Mouse (Mus musculus) C2C12 (cell line): Measurements from ENCODE around the gene Lce1e. TPM values are rescaled to one million over a fixed set of nuclear protein-coding genes. Genes with fewer than 3 reads are reported as not detected.
A peak's percentile ranks its signal among the peaks of the same experiment; 100 is the strongest.

Source experiments
- H3K27me3 ChIP-seq: one replicate; pipeline ENCODE4 v1.6.1; 2011; ENCODE audit not compliant: control insufficient read depth, insufficient read depth, insufficient read length
- H3K36me3 ChIP-seq: one replicate; pipeline ENCODE4 v1.6.1; 2011; ENCODE audit not compliant: control insufficient read depth, insufficient read depth
- H3K4me3 ChIP-seq: one replicate; pipeline ENCODE4 v1.5.1; 2011; ENCODE audit warnings: mild to moderate bottlenecking, control low read depth; ENCODE audit not compliant: poor library complexity, insufficient read depth, severe bottlenecking
- H3K79me2 ChIP-seq: one replicate; pipeline ENCODE4 v1.6.1; 2011; ENCODE audit not compliant: control insufficient read depth, insufficient read depth
- H3K79me3 ChIP-seq: one replicate; pipeline ENCODE4 v1.6.1; 2011; ENCODE audit warnings: low read depth, control low read depth
- H3ac ChIP-seq: one replicate; pipeline ENCODE3; 2011; ENCODE audit warnings: low read depth; ENCODE audit not compliant: control insufficient read depth, insufficient read length
- CEBPB ChIP-seq: IDR thresholded peaks from one replicate; pipeline ENCODE4 v1.6.1; 2011; ENCODE audit warnings: low read depth, mild to moderate bottlenecking, control low read depth, moderate library complexity
- CTCF ChIP-seq: IDR thresholded peaks from one replicate; pipeline ENCODE4 v1.5.1; 2011; ENCODE audit not compliant: control insufficient read depth, insufficient read depth, insufficient read length
- FOSL1 ChIP-seq: IDR thresholded peaks from one replicate; pipeline ENCODE4 v1.8.0; 2011; ENCODE audit warnings: mild to moderate bottlenecking, low read length; ENCODE audit not compliant: poor library complexity, insufficient read depth, severe bottlenecking
- MAX ChIP-seq: IDR thresholded peaks from one replicate; pipeline ENCODE4 v1.6.1; 2011; ENCODE audit warnings: mild to moderate bottlenecking, control low read depth
- MYOD1 ChIP-seq: IDR thresholded peaks from one replicate; pipeline ENCODE4 v1.6.1; 2011; ENCODE audit warnings: low read depth; ENCODE audit not compliant: control insufficient read depth, insufficient read length
- MYOG ChIP-seq: IDR thresholded peaks from one replicate; pipeline ENCODE4 v1.6.1; 2011; ENCODE audit not compliant: control insufficient read depth, insufficient read length; ENCODE audit errors: extremely low read depth
- USF1 ChIP-seq: IDR thresholded peaks from one replicate; pipeline ENCODE4 v1.6.1; 2011; ENCODE audit warnings: low read depth, mild to moderate bottlenecking, control low read depth, moderate library complexity
- long read RNA-seq, 2 experiments: library from polyadenylated mRNA; unstranded; transcript quantifications; one replicate each; pipeline ENCODE4 v2.0.0; 2019 to 2020
- polyA plus RNA-seq: library from polyadenylated mRNA; unstranded; fragments of >200 nt; fragmentation: generic; extraction: Trizol; gene quantifications from one replicate; pipeline ENCODE4 v1.2.1, GENCODE M21; 2012; ENCODE audit warnings: missing spikeins

Lce1e gene
- polyA plus RNA-seq: not detected
- long read RNA-seq, experiment 1: 0 reads
- long read RNA-seq, experiment 2: 0 reads

DNA sequence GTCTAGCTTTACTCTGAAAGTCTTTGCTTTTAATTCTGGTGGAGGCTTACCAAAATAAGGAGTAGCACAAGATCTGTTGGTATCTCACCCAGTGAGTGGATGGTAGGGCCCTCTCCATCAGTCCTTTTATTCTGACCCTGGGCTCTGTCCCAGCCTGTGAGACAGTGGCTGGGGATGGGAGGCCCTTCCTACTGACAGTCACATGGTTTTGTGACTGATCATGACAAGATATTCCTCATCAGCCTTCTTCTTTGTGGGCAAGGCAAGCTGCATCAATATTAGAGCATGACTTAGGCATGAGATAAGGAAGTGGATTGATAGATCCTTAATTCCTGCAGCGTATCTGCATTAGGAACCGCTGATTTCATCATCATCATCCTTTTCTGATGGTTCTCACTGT lies at the start of gene Lce1e:
Lce1e (minus strand) TSS at position 101 of the 400 bp plus-strand sequence.
- no peak within 1 kb of the TSS for H3K4me3 ChIP-seq
- no peak within 1 kb of the TSS for H3ac ChIP-seq
- no peak for TF ChIP-seq MAX
- no peak for TF ChIP-seq MYOD1
- TF ChIP-seq CTCF: no peak
- H3K36me3 ChIP-seq: no peaks in the 10 kb centered on the region
- no peaks in the 10 kb centered on the region for H3K27me3 ChIP-seq
- no peaks in the 10 kb centered on the region for H3K79me2 ChIP-seq
- H3K79me3 ChIP-seq: no peaks in the 10 kb centered on the region

DNA sequence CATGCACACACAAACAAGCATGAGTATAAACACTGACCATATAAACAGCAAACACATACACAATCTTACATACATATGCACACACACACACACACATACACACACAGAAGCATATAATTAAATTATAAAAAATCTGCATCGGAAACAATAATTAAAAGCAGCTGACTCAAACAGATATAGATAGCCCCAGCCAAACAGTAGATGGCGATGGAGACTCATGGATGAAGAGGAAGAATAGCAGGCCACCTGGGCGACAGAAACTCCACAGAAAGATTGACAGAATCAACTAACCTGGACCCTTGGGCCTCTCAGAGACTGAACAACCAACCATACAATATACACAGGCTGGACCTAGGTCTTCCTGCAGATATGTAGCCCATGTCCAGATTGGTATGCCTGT lies 44.3 kb upstream of the Lce1e start:
- Histone ChIP-seq H3ac (no peak overlapping the region), H3K79me3 (no peaks in the 10 kb centered on the region), H3K79me2 (no peaks in the 10 kb centered on the region), H3K4me3 (no peak overlapping the region), H3K27me3 (no peaks in the 10 kb centered on the region), H3K36me3 (no peaks in the 10 kb centered on the region)
- TF ChIP-seq FOSL1: no peak
- TF ChIP-seq MYOD1: no peak
- no peak for TF ChIP-seq CTCF
- TF ChIP-seq USF1: no peak
- TF ChIP-seq CEBPB: no peak
- no peak for TF ChIP-seq MAX
- TF ChIP-seq MYOG: no peak

DNA sequence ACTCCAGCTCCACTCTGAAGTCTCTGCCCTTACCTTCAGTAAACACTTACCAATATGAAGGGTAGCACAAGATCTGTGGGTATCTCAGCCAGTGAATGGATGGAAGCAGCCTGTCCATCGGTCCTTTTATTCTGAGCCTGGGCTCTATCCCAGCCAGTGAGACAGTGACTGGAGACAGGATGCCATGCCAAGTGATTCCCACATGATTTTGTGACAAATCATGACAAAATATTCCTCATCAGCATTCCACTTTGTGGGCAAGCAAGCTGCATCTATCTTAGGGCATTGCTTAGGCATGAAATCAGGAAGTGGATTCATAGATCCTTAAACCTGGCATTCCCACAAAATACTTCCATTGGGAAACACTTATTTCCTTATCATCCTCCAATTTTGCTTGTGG lies 43.4 kb upstream of the Lce1e start, which contains the start of gene Lce1g:
Lce1g (minus strand) TSS at position 101 of the 400 bp plus-strand sequence.
- H3K36me3 ChIP-seq: no peaks in the 10 kb centered on the region
- no peaks in the 10 kb centered on the region for H3K27me3 ChIP-seq
- no peak for TF ChIP-seq CEBPB

DNA sequence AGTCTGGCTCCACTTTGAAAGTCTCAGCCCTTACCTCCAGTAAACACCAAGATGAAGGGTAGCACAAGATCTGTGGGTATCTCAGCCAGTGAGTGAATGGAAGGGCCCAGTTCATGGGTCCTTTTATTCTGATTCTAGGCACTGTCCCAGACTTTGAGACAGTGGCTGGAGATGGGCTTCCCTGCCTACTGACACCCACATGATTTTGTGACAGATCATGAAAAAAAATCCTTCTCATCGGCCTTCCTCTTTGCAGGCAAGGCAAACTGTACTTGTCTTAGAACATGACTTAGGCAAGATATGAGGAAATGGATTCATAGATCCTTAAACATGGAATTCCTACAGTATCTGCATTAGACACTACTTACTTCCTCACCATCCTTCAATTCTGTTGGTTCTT lies 30.1 kb upstream of the Lce1e start, which contains the start of gene Gm38119:
Gm38119 (minus strand) TSS at position 101 of the 400 bp plus-strand sequence.
- no peaks in the 10 kb centered on the region for H3K79me2 ChIP-seq
- no peaks in the 10 kb centered on the region for H3K79me3 ChIP-seq
- no peak within 1 kb of the TSS for H3K4me3 ChIP-seq
- H3ac ChIP-seq: no peak within 1 kb of the TSS
- no peaks in the 10 kb centered on the region for H3K27me3 ChIP-seq
- H3K36me3 ChIP-seq: no peaks in the 10 kb centered on the region
- TF ChIP-seq MYOG: no peak
- TF ChIP-seq MYOD1: no peak
- no peak for TF ChIP-seq CEBPB
- TF ChIP-seq CTCF: no peak
- TF ChIP-seq USF1: no peak
- no peak for TF ChIP-seq MAX
- no peak for TF ChIP-seq FOSL1

More for the DNA sequence above, 43.4 kb upstream of the Lce1e start, which contains the start of gene Lce1g:
- no peak within 1 kb of the TSS for H3K4me3 ChIP-seq
- H3K79me3 ChIP-seq: no peaks in the 10 kb centered on the region
- H3ac ChIP-seq: no peak within 1 kb of the TSS
- no peaks in the 10 kb centered on the region for H3K79me2 ChIP-seq

DNA sequence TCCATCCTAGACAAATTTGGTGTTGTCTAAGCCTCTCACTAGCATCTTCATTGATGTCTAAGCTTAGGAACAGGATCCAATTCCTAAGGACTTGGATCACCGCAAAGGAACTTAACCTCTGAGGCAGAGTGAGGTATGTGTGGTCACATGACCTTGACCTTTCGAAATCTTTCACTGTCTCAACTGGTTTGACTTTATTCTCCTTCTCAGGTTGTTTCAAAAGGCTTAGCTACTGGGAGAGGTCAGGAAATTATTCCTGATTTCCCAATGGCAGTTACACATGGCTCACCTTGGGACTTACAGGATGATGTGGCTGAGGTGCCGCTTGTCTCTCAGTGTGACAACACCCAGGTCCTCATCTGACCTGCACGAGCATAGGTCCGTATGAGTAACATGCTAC lies 13.8 kb upstream of the Lce1e start:
- H3K79me2 ChIP-seq: no peaks in the 10 kb centered on the region
- H3K27me3 ChIP-seq: no peaks in the 10 kb centered on the region
- TF ChIP-seq USF1 (peak; percentile 26), MYOG (no peak)
- no peaks in the 10 kb centered on the region for H3K36me3 ChIP-seq
- no peak overlapping the region for H3K4me3 ChIP-seq
- H3ac ChIP-seq: no peak overlapping the region
- H3K79me3 ChIP-seq: no peaks in the 10 kb centered on the region

DNA sequence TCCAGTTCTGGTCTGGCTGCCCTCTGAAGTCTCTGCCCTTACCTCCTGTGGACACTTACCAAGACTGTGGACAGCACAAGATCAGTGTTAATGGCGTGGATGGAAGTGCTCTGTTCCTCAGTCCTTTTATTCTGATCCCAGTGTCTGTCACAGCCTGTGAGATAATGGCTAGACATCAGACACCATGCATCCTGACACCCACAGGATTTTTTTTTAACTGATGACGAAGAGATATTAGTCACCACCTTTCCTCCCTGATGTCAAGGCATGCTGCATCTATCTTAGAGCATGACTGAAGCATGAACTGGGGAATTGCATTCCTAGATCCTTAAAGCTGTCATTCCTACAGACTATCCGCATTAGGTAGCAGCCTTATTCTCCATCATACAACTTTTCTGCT lies 11.4 kb upstream of the Lce1e start, which contains the start of gene Lce1f:
Lce1f (minus strand) TSS at position 101 of the 400 bp plus-strand sequence.
- no peaks in the 10 kb centered on the region for H3K27me3 ChIP-seq
- no peaks in the 10 kb centered on the region for H3K79me2 ChIP-seq
- TF ChIP-seq CTCF (no peak), MAX (no peak), MYOG (no peak), FOSL1 (no peak), MYOD1 (no peak), USF1 (no peak), CEBPB (no peak)
- H3K36me3 ChIP-seq: no peaks in the 10 kb centered on the region
- no peak within 1 kb of the TSS for H3ac ChIP-seq
- no peak within 1 kb of the TSS for H3K4me3 ChIP-seq
- no peaks in the 10 kb centered on the region for H3K79me3 ChIP-seq
